Mouse (Mus musculus) urinary bladder, postnatal 25 days (tissue): ENCODE data around the gene Gm17577.
"Not testable (repeated sequence)": the region's sequence is repeated elsewhere in the genome, so short reads cannot be mapped to it uniquely, and the experiment has no call there.

Experiments
- DNase-seq: peaks from one replicate; pipeline ENCODE4 v3.0.0; 2022; ENCODE audit warnings: low spot score

Gene Gm17577

GRCm38 (mm10) chrX:123246807-123247206 lies at the start of gene Gm17577:
Gene Gm17577, minus strand, starts transcription at chrX:123246907.
- DNase-seq: not testable (repeated sequence)

GRCm38 (mm10) chrX:123222381-123222780 lies 24.3 kb downstream of the Gm17577 start, which contains the start of gene Srsx:
Gene Srsx, minus strand, starts transcription at chrX:123222481.
- not testable (repeated sequence) for DNase-seq
